In genomic region chr4:150872681-150873080, GRCm38 (mm10) we compare ENCODE assay signal across 7 mouse cellular contexts. TPM values are rescaled to one million over a fixed set of nuclear protein-coding genes. Genes with fewer than 3 reads are reported as not detected.
DNase-seq lines count a peak whose midpoint lies in the region; ATAC-seq lines count a peak whose summit lies in the region.

No protein-coding gene starts in this region.

- no peak overlapping the region for H3K4me3 ChIP-seq in hindbrain, embryonic 10.5 days
- no peak overlapping the region for H3K4me3 ChIP-seq in hindbrain, embryonic 16.5 days (ENCODE audit: low read length)
- no peak overlapping the region for H3K4me3 ChIP-seq in neural tube, embryonic 12.5 days
- no peak overlapping the region for H3K4me3 ChIP-seq in limb, embryonic 11.5 days (ENCODE audit: low read depth, low read length)

- H3K4me1 ChIP-seq in hindbrain, embryonic 10.5 days (replicated peaks): peaks cover 40% of the 10 kb centered on the region
- peaks cover 13% of the 10 kb centered on the region for H3K4me1 ChIP-seq in hindbrain, embryonic 16.5 days (ENCODE audit: control insufficient read depth, insufficient read depth, low read depth, low read length)
- H3K4me1 ChIP-seq in neural tube, embryonic 12.5 days: peaks cover 21% of the 10 kb centered on the region
- H3K4me1 ChIP-seq in limb, embryonic 11.5 days (ENCODE audit: control insufficient read depth, insufficient read depth, low read length): peaks cover 22% of the 10 kb centered on the region

- H3K36me3 ChIP-seq in hindbrain, embryonic 10.5 days: peaks cover 22% of the 10 kb centered on the region
- H3K36me3 ChIP-seq in hindbrain, embryonic 16.5 days (ENCODE audit: control insufficient read depth, insufficient read depth, low read length): no peaks in the 10 kb centered on the region
- H3K36me3 ChIP-seq in neural tube, embryonic 12.5 days: peaks cover 20% of the 10 kb centered on the region
- H3K36me3 ChIP-seq in limb, embryonic 11.5 days (ENCODE audit: control insufficient read depth, insufficient read depth, low read length): no peaks in the 10 kb centered on the region

- no peak for DNase-seq in hindbrain, embryonic 10.5 days (ENCODE audit: low spot score)
- DNase-seq in neural tube, embryonic 10.5 days (ENCODE audit: extremely low spot score, low spot score): no peak
- no peak for DNase-seq in limb, embryonic 11.5 days (ENCODE audit: low spot score)
- DNase-seq in thymus, postnatal 36 days: no peak

- no peak overlapping the region for H3K4me2 ChIP-seq in hindbrain, embryonic 16.5 days (ENCODE audit: low read length)
- no peak overlapping the region for H3K4me2 ChIP-seq in neural tube, embryonic 12.5 days (replicated peaks)
- H3K4me2 ChIP-seq in limb, embryonic 11.5 days (ENCODE audit: low read depth, severe bottlenecking): no peak overlapping the region

- H3K27ac ChIP-seq in hindbrain, embryonic 10.5 days: peak overlapping the region; percentile 69; the same call in 1 of the 2 replicates
- no peak overlapping the region for H3K27ac ChIP-seq in hindbrain, embryonic 16.5 days (ENCODE audit: low read depth, low read length)
- 0 out of 2 replicates have a peak overlapping the region, but pooled peaks have one; percentile 53 for H3K27ac ChIP-seq in neural tube, embryonic 12.5 days
- peak overlapping the region; percentile 44 for H3K27ac ChIP-seq in limb, embryonic 11.5 days (replicated peaks; ENCODE audit: low read depth, low read length)

- no peaks in the 10 kb centered on the region for H3K27me3 ChIP-seq in hindbrain, embryonic 10.5 days (ENCODE audit: insufficient read depth, poor library complexity, severe bottlenecking)
- no peaks in the 10 kb centered on the region for H3K27me3 ChIP-seq in hindbrain, embryonic 16.5 days (replicated peaks; ENCODE audit: control insufficient read depth, insufficient read depth, low read length)
- H3K27me3 ChIP-seq in neural tube, embryonic 12.5 days (replicated peaks): no peaks in the 10 kb centered on the region
- no peaks in the 10 kb centered on the region for H3K27me3 ChIP-seq in limb, embryonic 11.5 days (ENCODE audit: control insufficient read depth, insufficient read depth, low read length)

- ATAC-seq in hindbrain, embryonic 16.5 days: no peak
- ATAC-seq in neural tube, embryonic 12.5 days (ENCODE audit: low FRiP score, low read depth): no peak
- ATAC-seq in limb, embryonic 11.5 days (ENCODE audit: insufficient number of reproducible peaks, low FRiP score, low TSS enrichment, low read depth): no peak
- ATAC-seq in CD4-positive, CD25-positive, alpha-beta regulatory T cell, adult 4 months: no peak

- 84% methylated on average over 8 of the region's 8 CpGs for WGBS in hindbrain, embryonic 10.5 days
- WGBS in hindbrain, embryonic 16.5 days: 84% methylated on average over 8 of the region's 8 CpGs
- WGBS in neural tube, embryonic 12.5 days: 88% methylated on average over 8 of the region's 8 CpGs
- 74% methylated on average over 8 of the region's 8 CpGs for WGBS in limb, embryonic 11.5 days

- no peak overlapping the region for H3K9ac ChIP-seq in hindbrain, embryonic 16.5 days (ENCODE audit: low read depth, low read length)
- 0 out of 2 replicates have a peak overlapping the region, but pooled peaks have one; percentile 26 for H3K9ac ChIP-seq in neural tube, embryonic 12.5 days
- H3K9ac ChIP-seq in limb, embryonic 11.5 days (ENCODE audit: low read length): no peak overlapping the region; the same call in 1 of the 2 replicates

- H3K9me3 ChIP-seq in hindbrain, embryonic 10.5 days: no peaks in the 10 kb centered on the region
- H3K9me3 ChIP-seq in hindbrain, embryonic 16.5 days (ENCODE audit: control insufficient read depth, low read length): no peaks in the 10 kb centered on the region
- H3K9me3 ChIP-seq in neural tube, embryonic 12.5 days: no peaks in the 10 kb centered on the region
- H3K9me3 ChIP-seq in limb, embryonic 11.5 days (ENCODE audit: control insufficient read depth, low read length): no peaks in the 10 kb centered on the region

RNA-seq across cellular contexts. Expression of gene Errfi1, which starts 19.0 kb away (rescaled TPM):
- polyA plus RNA-seq in hindbrain, embryonic 10.5 days (2016; fragmentation: Nextera tagmentation; extraction: Ambion mirVana): 29.7 and 32.1 TPM in 2 replicates
- 27.2 and 32.1 TPM in 2 replicates for polyA plus RNA-seq in hindbrain, embryonic 16.5 days (2015; fragmentation: Nextera tagmentation; extraction: Ambion mirVana)
- polyA plus RNA-seq in neural tube, embryonic 12.5 days (2016; fragmentation: Nextera tagmentation; extraction: Ambion mirVana): 56.1 and 60.3 TPM in 2 replicates
- 33.2 and 34.7 TPM in 2 replicates for polyA plus RNA-seq in limb, embryonic 11.5 days (2014; fragmentation: Nextera tagmentation; extraction: Ambion mirVana)
- polyA plus RNA-seq in CD4-positive, CD25-positive, alpha-beta regulatory T cell, adult 4 months (2017; shearing (Covaris generic)): 1 to 10 TPM; 1.4 to 2.7 TPM

RNA-seq across cellular contexts. Expression of gene Park7, which starts 41.6 kb away (rescaled TPM):
- 449 and 453 TPM in 2 replicates for polyA plus RNA-seq in hindbrain, embryonic 10.5 days (2016; fragmentation: Nextera tagmentation; extraction: Ambion mirVana)
- polyA plus RNA-seq in hindbrain, embryonic 16.5 days (2015; fragmentation: Nextera tagmentation; extraction: Ambion mirVana): 390 and 413 TPM in 2 replicates
- polyA plus RNA-seq in neural tube, embryonic 12.5 days (2016; fragmentation: Nextera tagmentation; extraction: Ambion mirVana): 371 and 380 TPM in 2 replicates
- 486 and 501 TPM in 2 replicates for polyA plus RNA-seq in limb, embryonic 11.5 days (2014; fragmentation: Nextera tagmentation; extraction: Ambion mirVana)
- 100 to 1,000 TPM; 550 to 588 TPM for polyA plus RNA-seq in CD4-positive, CD25-positive, alpha-beta regulatory T cell, adult 4 months (2017; shearing (Covaris generic))

RNA-seq across cellular contexts. Expression of gene Tnfrsf9, which starts 41.7 kb away (rescaled TPM):
- polyA plus RNA-seq in hindbrain, embryonic 10.5 days (2016; fragmentation: Nextera tagmentation; extraction: Ambion mirVana): 0.17 and 0.57 TPM in 2 replicates
- 0.36 and 0.40 TPM in 2 replicates for polyA plus RNA-seq in hindbrain, embryonic 16.5 days (2015; fragmentation: Nextera tagmentation; extraction: Ambion mirVana)
- polyA plus RNA-seq in neural tube, embryonic 12.5 days (2016; fragmentation: Nextera tagmentation; extraction: Ambion mirVana): 0.29 and 0.83 TPM in 2 replicates
- polyA plus RNA-seq in limb, embryonic 11.5 days (2014; fragmentation: Nextera tagmentation; extraction: Ambion mirVana): 0.69 and 0.72 TPM in 2 replicates
- polyA plus RNA-seq in CD4-positive, CD25-positive, alpha-beta regulatory T cell, adult 4 months (2017; shearing (Covaris generic)): 100 to 1,000 TPM; 209 to 263 TPM

Comparison
In these comparisons a context has a peak if more than half of its experiments do, and no peak if none do; other contexts are left out.
1. RNA of gene Tnfrsf9, which starts 41.7 kb away (polyA plus RNA-seq): 209 to 263 TPM in CD4-positive, CD25-positive, alpha-beta regulatory T cell, adult 4 months; 0.69 to 0.72 TPM in limb, embryonic 11.5 days, 0.36 to 0.40 TPM in hindbrain, embryonic 16.5 days, 0.29 to 0.83 TPM in neural tube, embryonic 12.5 days and 0.17 to 0.57 TPM in hindbrain, embryonic 10.5 days; every median in the first group is over 100 times any median in the second.